Mouse (Mus musculus) bone marrow, adult 2 months (tissue): ENCODE measurements around the gene Pigv.

Source experiments
- CTCF ChIP-seq: fragments of 200-500 bp; IDR thresholded peaks from 2 replicates; pipeline ENCODE4 v1.5.1; 2011; ENCODE audit warnings: low read length, control low read depth; ENCODE audit not compliant: control insufficient read depth, insufficient read depth
- POLR2A ChIP-seq: fragments of 200-500 bp; IDR thresholded peaks from 2 replicates; pipeline ENCODE4 v1.6.1; 2011; ENCODE audit warnings: low read depth, mild to moderate bottlenecking, control low read depth, low read length, borderline replicate concordance; ENCODE audit not compliant: control insufficient read depth

- peak; percentile 11; the same call in 1 of the 2 replicates for TF ChIP-seq CTCF
- no peak for TF ChIP-seq POLR2A
Observed at GRCm38 (mm10) chr4:133612416-133612815, 60.0 kb downstream of the Pigv start.
